ENCODE assay signal across 11 mouse cellular contexts in the genomic region with DNA sequence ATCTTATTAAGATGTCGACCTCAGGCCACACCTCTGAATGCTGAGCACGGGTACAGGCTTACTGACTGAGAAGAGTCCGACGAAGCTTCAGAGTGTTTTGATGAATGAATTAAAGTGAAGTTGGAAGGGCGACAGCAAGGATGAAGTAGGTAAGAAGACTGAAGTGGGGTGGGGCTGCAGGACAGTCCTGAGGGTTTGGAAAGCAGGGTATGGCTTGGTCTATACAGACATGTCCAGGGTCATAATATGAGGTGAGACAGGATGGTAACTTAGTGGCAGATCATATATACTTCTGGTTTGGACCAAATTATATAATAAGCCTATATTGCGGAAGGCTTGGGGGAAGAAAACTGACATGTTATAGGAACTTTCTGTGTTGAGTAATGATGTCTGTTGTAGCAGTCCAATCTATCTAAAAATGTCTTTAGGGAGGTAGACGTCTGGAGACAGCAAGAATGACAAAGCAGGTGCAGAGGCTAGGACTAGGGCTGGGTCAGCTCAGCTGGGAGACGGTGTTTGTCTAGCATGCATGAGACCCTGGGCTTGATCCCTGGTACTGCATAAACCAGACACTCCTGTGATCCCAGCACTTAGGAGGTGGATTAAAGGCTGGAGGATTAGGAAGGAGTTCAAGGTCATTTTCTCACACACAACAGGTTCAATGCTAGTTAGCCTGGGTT. TPM values are rescaled to one million over a fixed set of nuclear protein-coding genes. Genes with fewer than 3 reads are reported as not detected.
A peak's percentile ranks its signal among the peaks of the same experiment; 100 is the strongest.
DNase-seq lines count a peak whose midpoint lies in the region; ATAC-seq and TF ChIP-seq lines count a peak whose summit lies in the region.
"Had no signal": no experiment of that assay in that cellular context is flagged by ENCODE, and none has a peak within 500 bp of the region (broad histone marks: within the 10 kb centered on the region; RNA-seq: fewer than 3 reads in every experiment).

No protein-coding gene starts in this region.

- H3K36me3 ChIP-seq in heart, embryonic 10.5 days = no peaks in the 10 kb centered on the region
- no peaks in the 10 kb centered on the region for H3K36me3 ChIP-seq in forebrain, embryonic 14.5 days (ENCODE audit: control insufficient read depth, insufficient read depth, low read length)
- no peaks in the 10 kb centered on the region for H3K36me3 ChIP-seq in midbrain, embryonic 16.5 days (ENCODE audit: control insufficient read depth, insufficient read depth, low read length)
- H3K36me3 ChIP-seq: G1E had no signal

- no peak overlapping the region for H3K4me3 ChIP-seq in heart, embryonic 10.5 days
- no peak overlapping the region for H3K4me3 ChIP-seq in left cerebral cortex, adult 2 months
- H3K4me3 ChIP-seq in forebrain, embryonic 14.5 days (ENCODE audit: low read depth, low read length) = no peak overlapping the region
- no peak overlapping the region for H3K4me3 ChIP-seq in midbrain, embryonic 16.5 days (ENCODE audit: low read depth, low read length)

- ATAC-seq in forebrain, embryonic 14.5 days = peak; percentile 30; the same call in 1 of the 2 replicates
- ATAC-seq in midbrain, embryonic 16.5 days = peak; percentile 64; the same call in 1 of the 2 replicates
- ATAC-seq in CD4-positive, CD25-positive, alpha-beta regulatory T cell, adult 4 months = no peak

- peaks cover 47% of the 10 kb centered on the region for H3K4me1 ChIP-seq in heart, embryonic 10.5 days
- peaks cover 28% of the 10 kb centered on the region for H3K4me1 ChIP-seq in forebrain, embryonic 14.5 days (ENCODE audit: control insufficient read depth, insufficient read depth, low read length)
- H3K4me1 ChIP-seq in midbrain, embryonic 16.5 days (ENCODE audit: control insufficient read depth, insufficient read depth, low read length) = peaks cover 18% of the 10 kb centered on the region

- H3K27me3 ChIP-seq in heart, embryonic 10.5 days (ENCODE audit: insufficient read depth, poor library complexity, severe bottlenecking) = no peaks in the 10 kb centered on the region
- H3K27me3 ChIP-seq in forebrain, embryonic 14.5 days (replicated peaks; ENCODE audit: control insufficient read depth, insufficient read depth, low read length) = no peaks in the 10 kb centered on the region
- H3K27me3 ChIP-seq in midbrain, embryonic 16.5 days (ENCODE audit: control insufficient read depth, insufficient read depth, low read depth, low read length) = no peaks in the 10 kb centered on the region

- TF ChIP-seq CTCF in left cerebral cortex, adult 2 months (IDR thresholded peaks at IDR 0.05) = no peak

- H3K27ac ChIP-seq in heart, embryonic 10.5 days = peak overlapping the region; percentile 81
- H3K27ac ChIP-seq in left cerebral cortex, adult 2 months = peak overlapping the region; percentile 20
- peak overlapping the region; percentile 69 for H3K27ac ChIP-seq in forebrain, embryonic 14.5 days (ENCODE audit: low read depth, low read length)
- H3K27ac ChIP-seq in midbrain, embryonic 16.5 days (ENCODE audit: low read length) = peak overlapping the region; percentile 60
- H3K27ac ChIP-seq: liver, embryonic 14.5 days had no signal

- no peaks in the 10 kb centered on the region for H3K9me3 ChIP-seq in heart, embryonic 10.5 days
- H3K9me3 ChIP-seq in forebrain, embryonic 14.5 days (replicated peaks; ENCODE audit: control insufficient read depth, low read length) = no peaks in the 10 kb centered on the region
- H3K9me3 ChIP-seq in midbrain, embryonic 16.5 days (replicated peaks; ENCODE audit: control insufficient read depth, low read length, poor library complexity, severe bottlenecking) = no peaks in the 10 kb centered on the region
- H3K9me3 ChIP-seq: G1E had no signal

- intact Hi-C loops in heart, postnatal 36 days (cut with DNase I) = no loop called here
- intact Hi-C loops in left cerebral cortex, adult 2 months (cut with DNase I) = no loop called here

- 0 out of 2 replicates have a peak overlapping the region, but pooled peaks have one; percentile 22 for H3K9ac ChIP-seq in forebrain, embryonic 14.5 days (ENCODE audit: low read length)
- H3K9ac ChIP-seq in midbrain, embryonic 16.5 days (ENCODE audit: low read depth, low read length) = no peak overlapping the region
- H3K9ac ChIP-seq: liver, embryonic 14.5 days had no signal

- WGBS in heart, embryonic 10.5 days = 43% methylated on average over 8 of the region's 8 CpGs
- 30% methylated on average over 8 of the region's 8 CpGs for WGBS in forebrain, embryonic 14.5 days
- WGBS in midbrain, embryonic 16.5 days = 31% methylated on average over 8 of the region's 8 CpGs

- H3K4me2 ChIP-seq in forebrain, embryonic 14.5 days (ENCODE audit: low read length) = no peak overlapping the region
- H3K4me2 ChIP-seq in midbrain, embryonic 16.5 days (ENCODE audit: low read length) = no peak overlapping the region

- DNase-seq in heart, embryonic 10.5 days (ENCODE audit: low spot score) = no peak
- DNase-seq in heart, postnatal 36 days = no peak
- no peak for DNase-seq in left cerebral cortex, adult 2 months (ENCODE audit: extremely low spot score in 1 of 2, low spot score in 2 of 2)
- DNase-seq in left cerebral cortex, adult 18-20 months (ENCODE audit: low spot score in 2 of 2) = no peak
- no peak for DNase-seq in forebrain, embryonic 14.5 days (ENCODE audit: low spot score)
- DNase-seq in cerebellum, adult 9-11 months = no peak
- DNase-seq: thymus, postnatal 4 days had no signal

RNA-seq across cellular contexts. Expression of gene Actr3b, which starts 6.1 kb away (rescaled TPM):
- polyA plus RNA-seq in heart, embryonic 10.5 days (2016; fragmentation: Nextera tagmentation; extraction: Ambion mirVana) = 22.7 and 40.6 TPM in 2 replicates
- 10 to 100 TPM; 43.5 to 48.8 TPM for total RNA-seq in heart, postnatal 36 days (2021)
- total RNA-seq in left cerebral cortex, adult 2 months (2021) = 100 to 1,000 TPM; 110 to 123 TPM
- total RNA-seq in left cerebral cortex, adult 18-20 months (2021) = 100 to 1,000 TPM; 115 to 117 TPM
- polyA plus RNA-seq in forebrain, embryonic 14.5 days (2014; fragmentation: Nextera tagmentation; extraction: Ambion mirVana) = 48.6 and 53.0 TPM in 2 replicates
- 37.9 and 44.5 TPM in 2 replicates for polyA plus RNA-seq in midbrain, embryonic 16.5 days (2015; fragmentation: Nextera tagmentation; extraction: Ambion mirVana)
- polyA plus RNA-seq in CD4-positive, CD25-positive, alpha-beta regulatory T cell, adult 4 months (2017; shearing (Covaris generic)) = 1 to 10 TPM in 1 of 2 experiments, under 1 TPM in 1; 0.82 to 1.1 TPM

RNA-seq across cellular contexts. Expression of gene Xrcc2, which starts 48.1 kb away (rescaled TPM):
- polyA plus RNA-seq in heart, embryonic 10.5 days (2016; fragmentation: Nextera tagmentation; extraction: Ambion mirVana) = 13.0 and 13.2 TPM in 2 replicates
- total RNA-seq in heart, postnatal 36 days (2021) = 1 to 10 TPM; 5.3 to 5.7 TPM
- total RNA-seq in left cerebral cortex, adult 2 months (2021) = 1 to 10 TPM; 6.1 to 6.9 TPM
- total RNA-seq in left cerebral cortex, adult 18-20 months (2021) = 1 to 10 TPM; 6.0 to 6.9 TPM
- polyA plus RNA-seq in forebrain, embryonic 14.5 days (2014; fragmentation: Nextera tagmentation; extraction: Ambion mirVana) = 4.2 and 4.5 TPM in 2 replicates
- polyA plus RNA-seq in midbrain, embryonic 16.5 days (2015; fragmentation: Nextera tagmentation; extraction: Ambion mirVana) = 4.4 and 4.5 TPM in 2 replicates
- polyA plus RNA-seq in CD4-positive, CD25-positive, alpha-beta regulatory T cell, adult 4 months (2017; shearing (Covaris generic)) = 1 to 10 TPM; 4.2 to 4.3 TPM

Comparison
In these comparisons a context has a peak if more than half of its experiments do, and no peak if none do; other contexts are left out.
1. H3K27ac ChIP-seq: peak in every context shown above with its lines; median percentile 81 in heart, embryonic 10.5 days; 69 in forebrain, embryonic 14.5 days; 60 in midbrain, embryonic 16.5 days; 20 in left cerebral cortex, adult 2 months.
2. RNA of gene Actr3b, which starts 6.1 kb away (polyA plus RNA-seq): 48.6 to 53.0 TPM in forebrain, embryonic 14.5 days, 37.9 to 44.5 TPM in midbrain, embryonic 16.5 days and 22.7 to 40.6 TPM in heart, embryonic 10.5 days; 0.82 to 1.1 TPM in CD4-positive, CD25-positive, alpha-beta regulatory T cell, adult 4 months; every median in the first group is over 10 times any median in the second.